Mouse (Mus musculus) kidney, adult 2 months (tissue): ENCODE data around the gene Ccdc9b.

ENCODE experiments used
- CTCF ChIP-seq: fragments of 200-500 bp; conservative IDR thresholded peaks from 2 replicates; pipeline ENCODE4 v1.5.1; 2011; ENCODE audit warnings: low read depth, mild to moderate bottlenecking, control low read depth, low read length, moderate library complexity, mixed read lengths; ENCODE audit not compliant: insufficient read depth, insufficient read length
- POLR2A ChIP-seq: fragments of 200-500 bp; IDR thresholded peaks from one replicate; pipeline ENCODE4 v1.6.1; 2011; ENCODE audit warnings: low read depth, low read length, control low read depth

GRCm38 (mm10) chr2:118756103-118756502, 6.4 kb downstream of the Ccdc9b start:
- TF ChIP-seq POLR2A (no peak), CTCF (no peak)
